Mouse (Mus musculus) ES-CJ7 (cell line): ENCODE measurements around the gene Pstpip1.

Experiments used
- DNase-seq: peaks from one replicate; pipeline ENCODE4 v3.0.0; 2011; ENCODE audit warnings: low read depth, low spot score

Gene Pstpip1

DNA sequence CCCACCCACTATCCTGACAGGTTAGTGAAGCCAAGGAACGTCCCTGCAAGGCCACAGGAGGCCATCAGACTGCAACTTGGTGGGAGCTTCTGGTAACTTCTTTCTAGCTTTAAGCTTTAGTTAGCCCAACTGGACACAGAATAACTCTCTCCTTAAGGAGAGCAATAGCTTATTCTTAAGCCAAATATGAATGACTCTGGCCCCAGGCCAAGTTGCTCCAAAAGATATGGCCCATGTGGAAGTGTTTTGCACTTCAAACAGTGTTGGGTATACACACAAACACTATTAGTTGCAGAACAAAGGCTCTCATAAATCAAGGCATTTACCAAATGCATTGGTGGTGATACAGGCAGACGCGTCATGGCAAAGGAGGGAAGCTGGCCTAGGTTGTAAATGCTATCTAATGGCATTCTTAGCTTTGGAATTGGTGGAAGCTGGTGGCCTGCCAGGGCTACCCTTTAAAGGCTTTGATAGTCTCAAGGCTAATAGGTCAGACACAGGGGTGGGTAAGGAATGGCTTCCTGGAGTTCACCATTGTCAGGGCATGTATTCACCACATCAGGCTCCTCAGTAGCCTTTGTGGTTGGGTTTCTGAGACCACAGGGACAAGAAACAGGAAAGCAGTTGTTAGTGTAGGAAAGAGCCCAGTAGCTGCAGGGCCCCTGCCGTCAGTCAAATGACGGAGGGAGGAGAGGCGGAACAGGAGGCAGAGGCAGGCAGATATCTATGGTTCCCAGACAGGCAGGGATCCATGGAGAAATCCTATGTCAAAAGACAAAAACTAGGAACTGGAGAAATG, 16.7 kb downstream of the Pstpip1 start:
- DNase-seq: no peak

DNA sequence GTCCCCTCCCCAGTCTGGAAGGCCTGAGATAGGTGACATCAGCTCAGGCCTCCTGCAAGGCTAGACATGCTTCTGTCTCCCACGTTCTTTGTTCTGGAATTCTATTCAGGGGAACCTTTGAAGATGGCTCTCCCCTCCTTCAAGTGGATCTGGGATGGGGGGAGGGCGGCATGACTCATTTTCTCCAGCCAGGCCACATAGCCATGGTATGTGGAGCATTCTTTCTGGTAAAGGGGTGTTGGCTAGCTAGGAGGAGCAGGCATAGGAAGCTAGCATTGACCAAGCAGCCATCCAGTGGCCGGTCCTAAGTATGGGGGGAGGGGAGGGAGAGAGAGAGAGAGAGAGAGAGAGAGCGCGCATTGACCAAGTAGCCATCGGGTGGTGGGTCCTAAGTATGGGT, 17.8 kb downstream of the Pstpip1 start:
- peak; percentile 27 for DNase-seq

DNA sequence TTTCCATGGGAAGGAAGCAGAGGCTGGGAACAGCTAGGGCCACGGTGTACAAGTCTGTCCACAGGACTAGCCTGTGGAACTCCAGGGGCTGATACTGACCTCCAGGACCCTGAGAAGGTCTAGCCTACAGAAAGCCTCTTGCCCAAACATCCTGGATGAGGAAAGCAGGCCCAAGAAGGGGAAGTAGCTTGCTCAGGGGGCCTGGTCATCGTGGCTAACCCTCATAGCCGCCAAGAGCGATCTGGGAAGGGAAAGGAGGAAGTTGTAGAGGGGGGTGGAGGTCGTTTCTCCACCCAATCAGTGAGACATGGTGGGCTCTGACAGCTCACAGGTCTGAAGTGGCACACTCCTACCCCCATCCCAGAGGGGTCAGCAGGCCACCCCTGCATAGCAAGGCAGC, 18.4 kb downstream of the Pstpip1 start:
- no peak for DNase-seq

DNA sequence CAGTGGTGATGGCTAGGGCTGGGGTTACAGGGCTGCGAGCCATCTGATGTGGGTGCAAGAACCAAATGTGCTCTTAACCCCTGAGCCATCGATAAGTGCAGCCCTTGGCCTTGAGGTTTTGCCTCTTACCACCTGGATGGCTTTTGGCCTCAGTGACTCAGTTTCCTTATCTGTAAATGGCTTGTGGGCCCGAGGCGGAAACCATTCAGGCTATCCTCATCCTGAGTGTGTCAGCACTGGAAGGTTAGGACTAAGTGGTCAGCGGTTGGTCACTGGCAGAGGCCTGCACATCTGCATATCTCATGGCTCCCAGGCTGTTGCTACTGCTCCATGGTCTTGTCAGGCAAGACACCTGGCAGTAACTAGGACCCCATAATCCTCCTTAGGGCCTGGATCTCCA, 28.3 kb downstream of the Pstpip1 start:
- DNase-seq: no peak

DNA sequence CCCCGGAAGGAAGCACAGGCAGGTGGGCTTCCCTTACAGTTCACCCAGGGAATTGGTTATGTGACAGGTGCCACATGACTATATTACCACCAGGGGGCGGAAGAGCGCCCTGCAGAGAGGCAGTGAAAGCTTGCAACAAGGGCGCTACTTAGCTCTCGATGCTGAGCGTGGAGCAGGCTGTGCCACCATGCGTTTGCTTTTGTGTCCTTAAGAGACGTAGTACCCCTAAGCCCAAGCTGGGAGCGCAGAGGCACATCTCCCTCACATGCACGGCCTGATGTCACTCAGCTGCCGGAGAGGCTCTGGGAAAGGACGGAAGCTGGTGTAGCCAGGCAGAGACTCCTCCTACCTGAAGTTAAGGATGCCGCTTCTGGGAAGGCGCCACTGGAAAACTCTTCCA, 28.8 kb downstream of the Pstpip1 start:
- peak; percentile 89 for DNase-seq

DNA sequence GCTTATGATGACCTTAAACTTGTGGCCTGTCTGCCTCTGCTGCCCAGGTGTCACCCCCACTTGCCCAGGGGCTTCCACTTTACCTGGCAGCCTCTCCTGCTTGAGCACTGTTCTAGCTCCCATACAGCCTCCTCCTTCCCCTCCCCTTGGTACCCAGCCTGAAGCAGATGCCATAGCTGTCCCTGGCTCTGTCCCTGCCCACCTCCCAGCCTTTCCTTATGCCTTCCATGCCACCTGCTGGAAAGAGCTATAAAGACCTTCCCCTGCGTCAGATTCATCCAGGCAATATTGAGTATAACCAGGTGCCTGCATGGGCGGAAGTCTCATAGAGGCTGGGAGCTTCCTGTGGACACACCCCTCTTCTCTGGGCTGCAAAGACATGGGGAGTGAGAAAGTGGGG, 29.9 kb downstream of the Pstpip1 start:
- DNase-seq: no peak

DNA sequence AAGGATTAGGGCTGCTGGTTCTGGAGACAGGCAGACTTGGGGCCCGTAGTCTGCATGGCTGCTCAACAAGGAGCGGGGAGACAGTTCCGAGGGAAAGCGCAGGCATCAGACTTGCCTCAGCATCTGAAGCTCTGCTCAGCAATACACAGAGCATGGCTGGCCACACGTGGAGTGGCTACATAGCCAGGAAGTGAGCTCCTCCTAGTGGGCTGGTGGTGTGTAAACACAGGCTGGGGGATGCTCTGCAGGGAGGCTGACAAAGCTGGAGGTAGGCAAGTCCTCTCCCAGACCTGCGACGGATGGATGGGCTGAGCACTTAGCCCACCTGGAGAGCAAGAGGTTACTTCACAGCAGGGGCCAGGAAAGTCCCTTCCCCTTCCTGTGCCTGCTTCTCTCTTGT, 31.3 kb downstream of the Pstpip1 start:
- peak; percentile 87 for DNase-seq

DNA sequence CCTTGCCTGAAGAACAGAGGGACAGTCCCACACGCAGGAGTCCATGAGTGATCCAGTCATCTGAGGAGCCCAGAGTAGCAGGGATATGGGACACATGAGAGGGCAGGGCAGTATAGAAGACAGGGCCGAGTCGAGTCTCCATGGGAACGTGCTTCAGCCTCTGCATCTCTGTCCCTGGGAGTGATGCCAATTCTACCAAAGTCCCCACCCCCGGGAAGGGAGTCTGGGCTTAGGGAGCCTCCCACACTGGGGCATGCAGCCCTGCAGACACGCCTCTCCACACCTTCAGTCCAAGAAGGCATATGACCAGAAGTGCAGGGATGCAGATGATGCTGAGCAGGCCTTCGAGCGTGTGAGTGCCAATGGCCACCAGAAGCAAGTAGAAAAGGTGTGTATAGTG, 33.2 kb downstream of the Pstpip1 start:
- DNase-seq: no peak

DNA sequence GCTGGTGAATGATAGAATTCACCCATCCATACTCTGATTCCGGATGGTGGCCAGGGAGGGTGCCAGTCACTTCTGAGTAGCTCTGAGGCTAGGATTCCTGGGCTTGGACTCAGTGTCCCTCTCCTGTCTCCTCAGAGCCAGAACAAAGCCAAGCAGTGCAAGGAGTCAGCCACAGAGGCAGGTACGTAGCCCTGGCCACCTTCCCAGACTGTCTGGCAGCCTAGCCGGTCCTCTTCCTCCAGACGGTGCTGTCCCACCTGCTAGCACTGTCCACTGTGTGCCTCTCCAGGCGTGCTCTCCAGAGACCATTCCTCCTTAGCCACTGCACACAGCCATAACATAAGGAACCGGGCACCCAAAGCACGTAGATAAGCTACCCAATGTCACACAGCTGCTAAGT, 33.9 kb downstream of the Pstpip1 start:
- DNase-seq: no peak

DNA sequence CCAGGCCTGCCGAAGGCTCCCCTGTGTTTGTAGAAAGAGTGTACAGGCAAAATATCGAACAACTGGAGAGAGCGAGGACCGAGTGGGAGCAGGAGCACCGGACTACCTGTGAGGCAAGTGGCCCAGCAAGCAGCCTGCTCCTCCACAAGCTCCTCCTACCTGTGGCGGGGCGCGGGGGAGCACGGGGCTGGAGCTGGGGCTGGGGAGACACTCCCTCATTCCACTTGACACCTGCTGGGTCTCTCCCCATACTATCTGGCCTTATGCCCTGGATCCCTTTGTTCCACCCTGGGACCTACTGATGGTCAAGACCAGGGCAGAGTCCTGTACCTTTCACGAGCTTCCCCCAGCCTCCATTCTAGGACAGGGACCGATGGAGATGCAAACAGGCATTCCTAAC, 34.8 kb downstream of the Pstpip1 start:
- DNase-seq: peak; percentile 56

DNA sequence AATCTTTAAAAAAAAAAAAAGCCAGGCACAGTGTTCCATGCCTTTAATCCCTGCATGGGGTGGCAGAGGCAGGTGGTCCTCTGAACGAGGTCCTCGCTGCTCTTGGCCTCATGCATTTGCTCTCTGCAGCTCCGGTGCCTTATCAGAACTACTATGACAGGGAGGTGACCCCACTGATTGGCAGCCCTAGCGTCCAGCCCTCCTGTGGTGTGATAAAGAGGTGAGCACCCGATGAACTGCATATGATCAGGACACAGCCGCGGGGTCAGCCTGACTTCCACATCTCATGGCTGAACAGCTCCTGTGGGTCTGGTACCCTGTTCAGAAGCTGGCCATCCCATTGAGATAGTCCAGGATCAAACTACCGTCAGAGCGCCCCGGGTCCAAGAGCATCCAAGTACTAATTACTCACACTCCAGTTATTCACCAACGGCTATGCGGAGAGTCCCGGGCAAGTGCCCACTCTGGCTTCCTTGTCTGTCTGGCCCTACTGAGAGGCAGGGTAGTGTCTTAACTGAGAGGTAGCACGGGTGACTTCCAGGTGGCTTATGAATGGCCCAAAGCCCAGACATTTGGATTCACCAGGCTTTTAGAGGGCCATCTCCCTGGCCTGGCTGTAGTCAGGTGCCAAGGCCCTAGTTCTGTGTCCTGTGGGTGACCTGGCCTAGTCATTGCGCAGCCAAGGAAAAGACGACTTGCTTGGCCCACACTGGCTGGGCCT, 36.9 kb downstream of the Pstpip1 start:
- no peak for DNase-seq

DNA sequence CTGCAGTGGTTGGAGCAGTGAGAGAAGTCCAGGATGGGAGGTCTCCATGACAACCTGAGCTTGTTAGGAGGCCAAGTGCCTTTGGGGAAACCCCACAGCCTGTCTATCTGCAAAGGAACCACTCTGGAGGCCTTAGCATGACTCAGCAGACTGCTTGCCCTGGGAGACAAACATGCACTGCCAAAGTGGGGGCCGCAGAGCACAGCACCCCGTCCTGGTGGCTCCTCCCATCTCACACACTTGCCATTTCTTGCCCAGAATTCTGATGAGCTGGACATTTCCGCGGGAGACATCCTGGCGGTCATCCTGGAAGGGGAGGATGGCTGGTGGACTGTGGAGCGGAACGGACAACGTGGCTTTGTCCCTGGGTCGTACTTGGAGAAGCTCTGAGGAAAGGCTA, 38.6 kb downstream of the Pstpip1 start:
- DNase-seq: no peak

DNA sequence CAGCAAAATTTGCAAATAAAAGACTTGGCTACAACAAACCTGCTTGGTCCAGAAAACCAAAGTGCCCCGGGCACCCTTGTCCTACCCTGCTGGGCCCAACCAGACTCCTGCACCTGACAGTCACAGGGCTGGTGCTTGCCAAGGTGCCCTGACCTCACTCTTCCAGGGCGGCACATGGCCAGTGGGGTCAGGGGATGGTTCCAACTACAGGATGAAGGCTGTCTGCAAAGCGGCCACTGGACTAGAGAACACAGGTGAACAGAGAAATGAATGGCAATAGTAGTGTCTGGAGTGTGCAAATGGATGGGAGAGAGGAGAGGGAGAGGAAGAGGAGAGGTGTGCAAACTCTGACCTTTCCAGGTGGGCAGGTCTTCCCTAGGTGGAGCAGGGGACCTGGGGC, 40.2 kb downstream of the Pstpip1 start:
- DNase-seq: no peak

DNA sequence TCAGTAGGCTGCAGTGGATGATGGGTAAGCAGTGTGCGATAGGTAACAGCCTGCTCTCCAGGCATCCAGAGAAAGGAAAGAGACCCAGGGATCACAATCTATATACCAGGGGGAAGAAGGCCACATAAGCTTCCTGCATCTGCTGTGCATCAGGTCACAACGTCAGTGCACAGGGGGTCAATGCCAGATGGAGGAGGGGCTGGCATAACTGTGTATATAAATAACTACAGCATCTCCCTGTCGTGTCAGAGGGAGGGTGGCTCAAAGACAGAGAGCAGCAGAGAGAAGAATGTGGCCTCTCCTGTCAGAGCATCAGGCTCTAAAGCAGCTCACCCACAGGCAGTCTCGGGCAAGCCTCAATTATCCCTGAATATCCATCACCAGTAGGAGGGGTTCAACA, 40.8 kb downstream of the Pstpip1 start:
- no peak for DNase-seq

DNA sequence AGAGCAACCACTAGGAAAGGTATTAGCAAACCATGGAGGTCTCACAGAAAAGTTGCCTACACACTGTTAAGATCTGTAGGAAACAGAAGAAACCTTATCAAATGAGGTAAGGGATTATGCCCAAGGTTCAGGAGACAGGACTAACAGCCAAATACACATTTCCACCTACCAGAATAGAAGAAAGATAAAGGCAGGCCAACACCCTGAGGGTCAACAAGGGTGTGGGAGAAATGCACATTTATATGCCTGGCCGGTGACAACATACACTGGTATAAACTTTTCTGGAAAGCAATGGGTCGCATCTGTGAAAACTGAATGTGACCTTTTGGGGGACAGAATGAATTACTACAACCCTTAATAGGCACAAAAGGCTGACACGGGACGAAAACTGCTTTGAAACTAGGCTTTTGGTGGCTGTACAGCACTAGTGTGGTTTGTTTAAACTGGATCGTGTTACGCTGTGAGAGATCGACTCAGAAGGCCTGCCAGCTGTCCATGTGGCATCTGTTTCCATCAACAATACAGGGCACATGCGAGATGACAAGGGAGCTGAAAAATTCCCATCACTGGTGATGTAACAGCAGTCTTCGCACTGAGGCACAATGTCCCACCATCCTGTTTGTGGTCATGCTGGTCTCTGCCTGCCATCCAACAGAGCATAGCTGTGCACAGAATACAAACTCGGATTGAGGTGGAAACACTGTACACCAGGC, 42.2 kb downstream of the Pstpip1 start:
- DNase-seq: no peak

DNA sequence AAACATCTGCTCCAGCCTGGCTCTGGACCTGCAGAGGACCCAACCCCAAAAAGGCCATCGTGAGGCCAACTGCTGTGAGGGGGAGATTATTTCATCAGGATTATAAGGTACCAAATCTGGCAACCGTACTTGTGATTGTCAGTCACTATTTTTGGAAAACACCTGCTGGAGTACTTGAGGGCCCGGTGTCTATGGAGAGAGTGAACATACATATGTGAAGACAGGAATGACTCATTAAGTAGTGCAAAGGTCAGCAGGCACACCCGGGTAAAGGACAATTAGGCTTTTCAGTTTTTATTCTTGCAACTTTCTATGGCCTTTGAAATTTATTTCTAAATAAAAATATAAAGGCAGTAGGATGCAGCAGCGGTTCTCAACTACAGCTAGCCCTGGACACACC, 44.2 kb downstream of the Pstpip1 start:
- no peak for DNase-seq

DNA sequence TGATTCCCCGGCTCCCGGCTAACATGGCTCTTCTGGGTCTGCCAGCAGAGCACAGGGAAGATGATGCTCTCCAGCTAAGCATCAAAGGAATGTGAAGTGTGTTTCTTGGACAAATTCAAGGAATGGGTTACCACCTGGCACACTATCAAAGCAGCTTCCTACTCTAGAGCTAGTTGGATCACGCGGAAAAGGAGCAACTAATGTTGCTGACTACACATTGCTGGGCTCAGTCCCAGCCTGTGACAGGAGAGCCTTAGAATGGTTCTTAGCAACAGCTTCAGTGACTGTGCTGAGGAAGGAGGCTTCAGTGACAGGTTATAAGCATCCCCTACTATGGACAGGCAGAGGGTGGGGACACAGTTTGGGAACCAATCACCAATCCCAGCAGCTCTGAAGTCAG, 44.9 kb downstream of the Pstpip1 start:
- no peak for DNase-seq

DNA sequence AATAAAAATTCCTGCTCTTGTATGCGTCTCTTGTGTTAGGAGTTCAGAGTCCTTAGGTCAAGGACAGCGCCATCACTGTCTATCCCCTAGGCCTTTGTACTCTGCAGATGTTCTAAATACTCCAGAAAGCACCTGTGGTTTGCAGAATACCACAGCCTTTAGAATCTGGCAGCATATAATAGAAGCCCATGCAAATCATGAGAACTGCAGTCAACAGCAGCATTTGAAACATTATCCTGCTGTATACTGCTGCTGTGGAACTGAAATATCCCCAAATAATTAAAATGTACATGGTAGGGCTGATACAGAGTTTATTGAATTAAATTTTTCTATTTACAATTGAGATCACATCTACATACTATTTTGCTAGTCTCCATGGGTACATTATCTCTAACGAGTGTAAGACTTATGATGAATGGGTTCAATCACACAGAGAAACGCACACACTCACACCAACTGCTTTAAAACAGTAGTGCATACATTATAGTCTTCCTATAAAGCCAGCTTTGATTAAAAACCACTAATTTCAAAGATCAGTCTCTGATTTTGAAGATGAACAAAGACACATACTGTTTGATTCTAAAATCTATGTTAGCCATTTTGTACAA, 45.9 kb downstream of the Pstpip1 start:
- no peak for DNase-seq

DNA sequence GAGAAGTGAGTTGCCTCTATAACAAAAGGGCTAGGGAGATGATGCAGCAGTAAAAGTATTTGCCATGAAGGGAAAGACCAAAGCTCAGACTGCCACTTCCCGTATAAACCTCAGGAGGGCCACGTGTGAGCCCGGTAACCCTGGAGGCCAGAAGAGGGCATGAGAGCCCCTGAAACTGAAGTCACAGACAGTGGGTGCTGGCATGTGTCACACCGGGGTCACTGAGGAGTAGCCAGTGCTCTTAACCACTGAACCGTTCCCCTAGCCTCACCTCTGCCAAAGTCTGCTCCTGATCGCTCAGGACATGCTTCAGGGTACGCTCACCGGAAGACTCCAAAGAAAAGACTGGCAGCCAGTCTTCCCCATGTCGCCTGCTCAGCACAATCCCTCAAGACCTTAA, 52.0 kb downstream of the Pstpip1 start:
- DNase-seq: no peak

DNA sequence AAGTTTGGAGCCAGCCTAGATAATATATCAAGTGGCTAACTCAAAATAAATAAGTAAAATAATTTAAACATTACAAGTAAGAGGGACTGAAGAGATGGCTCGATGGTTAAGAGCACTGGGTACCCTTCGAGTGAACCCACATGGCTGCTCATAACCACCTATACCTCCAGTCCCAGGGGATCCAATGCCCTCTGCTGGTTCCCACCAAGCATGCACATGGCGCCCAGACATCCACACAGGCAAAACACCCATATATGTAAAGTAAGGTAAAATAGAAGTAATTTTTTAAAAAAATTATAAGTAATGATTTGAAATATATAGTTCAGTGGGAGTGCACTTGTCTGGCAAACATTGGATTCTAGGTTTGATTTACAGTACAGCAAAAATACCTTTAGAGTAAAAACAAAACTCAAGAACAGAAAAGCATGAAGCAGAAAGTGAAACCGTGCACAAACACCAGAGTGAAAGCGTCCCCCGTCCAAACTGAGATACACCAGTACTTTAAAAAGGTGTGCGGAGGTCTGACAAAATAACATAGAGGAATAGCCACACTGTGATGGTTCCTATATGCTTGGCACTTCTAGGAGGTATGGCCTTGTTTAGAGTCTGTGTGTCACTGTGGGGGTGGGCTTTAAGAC, 54.7 kb downstream of the Pstpip1 start:
- no peak for DNase-seq

DNA sequence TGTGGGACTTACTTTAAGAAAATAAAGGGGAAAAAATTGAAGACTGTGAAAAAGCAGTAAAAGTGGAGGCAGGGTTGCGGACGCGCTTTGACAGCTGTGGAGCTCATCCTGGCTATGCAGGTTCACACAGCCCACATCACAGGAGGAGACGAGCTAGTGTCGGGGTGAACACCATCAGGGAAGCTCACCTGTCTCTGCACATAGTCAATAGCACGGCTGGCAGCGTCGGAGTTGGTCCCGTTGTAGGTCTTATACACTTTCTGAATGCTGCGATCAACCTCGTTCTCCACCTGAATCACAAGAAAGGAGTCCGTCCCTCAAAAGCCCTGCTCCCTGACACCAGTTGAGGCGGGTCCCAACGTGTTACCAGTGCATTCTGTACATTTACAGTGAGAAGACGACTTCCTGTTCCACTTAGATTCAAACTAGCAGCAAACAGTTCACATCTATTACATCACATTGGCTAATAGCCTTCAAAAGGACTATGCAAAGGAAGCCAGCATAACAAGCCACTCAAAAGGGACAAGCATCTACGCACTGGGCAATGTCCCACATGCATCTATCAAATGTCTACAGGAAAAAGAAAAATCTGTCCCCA, 56.7 kb downstream of the Pstpip1 start:
- no peak for DNase-seq
